Mouse (Mus musculus) C2C12 (cell line): ENCODE data around the gene H1foo.

Source experiments
- MYOD1 ChIP-seq: IDR thresholded peaks from one replicate; pipeline ENCODE4 v1.6.1; 2011; ENCODE audit warnings: low read depth; ENCODE audit not compliant: control insufficient read depth, insufficient read length
- MYOG ChIP-seq: IDR thresholded peaks from one replicate; pipeline ENCODE4 v1.6.1; 2011; ENCODE audit not compliant: control insufficient read depth, insufficient read length; ENCODE audit errors: extremely low read depth

DNA sequence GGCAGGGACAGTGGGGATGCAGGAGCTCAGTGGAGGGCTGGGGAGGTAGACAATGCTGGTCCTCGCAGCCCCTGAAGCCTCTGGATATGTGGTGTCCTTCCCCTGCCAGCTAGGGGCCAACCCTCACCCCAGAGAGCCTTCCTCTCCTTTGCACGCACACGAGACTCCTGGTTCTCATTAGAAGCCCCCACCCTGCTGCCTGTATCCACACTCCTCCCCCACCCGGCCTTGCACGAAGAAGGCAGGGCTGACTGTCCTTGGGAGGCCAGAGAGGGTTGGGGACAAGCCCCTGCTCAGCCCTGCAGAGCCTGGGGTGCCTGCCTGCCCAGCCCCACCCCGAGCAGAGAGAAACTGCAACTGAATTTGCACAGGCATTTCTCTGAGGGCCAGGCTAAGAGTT, 12.9 kb downstream of the H1foo start:
- TF ChIP-seq MYOD1 (no peak), MYOG (no peak)
